Mouse (Mus musculus): ENCODE measurements around the gene Csf1. TPM values are rescaled to one million over a fixed set of nuclear protein-coding genes. Genes with fewer than 3 reads are reported as not detected.

The Csf1 gene
- polyA plus RNA-seq, 1 experiment from 2014 or later, result 14.7 TPM

DNA sequence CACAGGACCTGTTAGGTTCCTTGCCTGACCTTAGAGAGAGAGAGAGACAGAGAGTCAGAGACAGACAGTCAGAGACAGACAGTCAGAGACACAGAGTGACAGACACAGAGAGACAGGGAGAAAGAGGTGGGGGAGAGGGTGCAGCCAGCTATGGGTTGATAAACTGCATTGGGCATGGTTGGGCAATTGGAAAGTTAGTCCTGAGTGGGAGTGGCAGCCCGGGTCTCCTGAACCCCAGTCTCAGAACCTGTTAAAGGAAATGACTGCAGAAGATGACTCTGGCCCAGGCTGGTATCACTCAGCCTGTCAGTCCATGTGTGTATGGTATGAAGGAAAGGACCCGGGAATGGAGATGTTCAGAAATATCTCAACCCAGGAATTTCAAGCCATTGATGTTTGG lies 2.1 kb downstream of the Csf1 start:
- 39% methylated on average over 2 of the region's 2 CpGs for WGBS
- H3K36me3 ChIP-seq (ENCODE audit: control insufficient read depth, insufficient read depth, low read length), result peaks cover 10% of the 10 kb centered on the region
- DNase-seq (ENCODE audit: low spot score), result no peak
- TF ChIP-seq EP300 (optimal IDR thresholded peaks at IDR 0.05) (no peak), CTCF (IDR thresholded peaks at IDR 0.05; ENCODE audit: low read depth) (no peak)
- H3K4me1 ChIP-seq (replicated peaks; ENCODE audit: control insufficient read depth, insufficient read depth), result 0 out of 2 replicates have a peak, but pooled peaks cover 3% of the 10 kb centered on the region
- peak overlapping the region; percentile 89 for H3K4me2 ChIP-seq (replicated peaks; ENCODE audit: low read depth)
- H3K4me3 ChIP-seq (ENCODE audit: low read depth, low read length), result peak overlapping the region; percentile 77
- ATAC-seq (ENCODE audit: low FRiP score, low TSS enrichment), result no peak
- no peak overlapping the region for H3K27ac ChIP-seq (replicated peaks)
- no peaks in the 10 kb centered on the region for H3K9me3 ChIP-seq (ENCODE audit: control insufficient read depth, low read length)
- H3K9ac ChIP-seq (ENCODE audit: low read length), result peak overlapping the region; percentile 89; the same call in 1 of the 2 replicates
- H3K27me3 ChIP-seq (ENCODE audit: control insufficient read depth, insufficient read depth, low read length), result no peaks in the 10 kb centered on the region

- DNase-seq (ENCODE audit: low spot score) (no peak), ATAC-seq (ENCODE audit: low FRiP score, low TSS enrichment) (no peak)
- 82% methylated on average over 5 of the region's 5 CpGs for WGBS
- 0 out of 2 replicates have a peak, but pooled peaks cover 3% of the 10 kb centered on the region for H3K4me1 ChIP-seq (replicated peaks; ENCODE audit: control insufficient read depth, insufficient read depth)
- no peak for TF ChIP-seq CTCF (IDR thresholded peaks at IDR 0.05; ENCODE audit: low read depth)
- no peak for TF ChIP-seq EP300 (optimal IDR thresholded peaks at IDR 0.05)
- peak overlapping the region; percentile 89 for H3K4me2 ChIP-seq (replicated peaks; ENCODE audit: low read depth)
- peak overlapping the region; percentile 77 for H3K4me3 ChIP-seq (ENCODE audit: low read depth, low read length)
- H3K27ac ChIP-seq (replicated peaks), result no peak overlapping the region
- H3K9me3 ChIP-seq (ENCODE audit: control insufficient read depth, low read length), result no peaks in the 10 kb centered on the region
- no peaks in the 10 kb centered on the region for H3K27me3 ChIP-seq (ENCODE audit: control insufficient read depth, insufficient read depth, low read length)
- H3K36me3 ChIP-seq (ENCODE audit: control insufficient read depth, insufficient read depth, low read length), result peaks cover 10% of the 10 kb centered on the region
- H3K9ac ChIP-seq (ENCODE audit: low read length), result peak overlapping the region; percentile 89; the same call in 1 of the 2 replicates
Observed at GRCm38 (mm10) chr3:107757365-107758129, 2.7 kb downstream of the Csf1 start.

DNA sequence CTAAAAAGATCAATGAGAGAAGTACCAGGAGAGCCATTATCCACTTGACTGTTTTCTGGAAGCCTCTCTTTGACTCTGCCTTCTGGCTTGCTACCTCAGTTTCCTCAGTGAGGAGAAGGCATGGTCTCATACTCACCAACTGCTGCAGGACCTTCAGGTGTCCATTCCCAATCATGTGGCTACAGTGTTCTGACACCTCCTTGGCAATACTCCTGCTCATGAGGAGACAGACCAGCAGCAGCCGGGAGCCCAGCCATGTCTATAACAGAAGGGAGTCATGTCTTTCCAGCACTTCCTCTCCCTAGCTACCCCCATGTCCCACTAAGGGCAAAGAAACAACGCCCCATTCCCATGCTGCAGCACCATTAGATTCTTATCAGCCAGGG lies 3.8 kb downstream of the Csf1 start:
- Histone ChIP-seq H3K9me3 (ENCODE audit: control insufficient read depth, low read length) (no peaks in the 10 kb centered on the region), H3K4me1 (replicated peaks; ENCODE audit: control insufficient read depth, insufficient read depth) (0 out of 2 replicates have a peak, but pooled peaks cover 3% of the 10 kb centered on the region), H3K36me3 (ENCODE audit: control insufficient read depth, insufficient read depth, low read length) (peaks cover 10% of the 10 kb centered on the region), H3K9ac (ENCODE audit: low read length) (no peak overlapping the region), H3K27me3 (ENCODE audit: control insufficient read depth, insufficient read depth, low read length) (no peaks in the 10 kb centered on the region), H3K4me2 (replicated peaks; ENCODE audit: low read depth) (no peak overlapping the region), H3K27ac (replicated peaks) (no peak overlapping the region), H3K4me3 (ENCODE audit: low read depth, low read length) (no peak overlapping the region)
- WGBS, result 72% methylated on average over 2 of the region's 2 CpGs
- TF ChIP-seq CTCF (IDR thresholded peaks at IDR 0.05; ENCODE audit: low read depth) (no peak), EP300 (optimal IDR thresholded peaks at IDR 0.05) (no peak)
- ATAC-seq (ENCODE audit: low FRiP score, low TSS enrichment), result no peak
- DNase-seq (ENCODE audit: low spot score), result no peak

DNA sequence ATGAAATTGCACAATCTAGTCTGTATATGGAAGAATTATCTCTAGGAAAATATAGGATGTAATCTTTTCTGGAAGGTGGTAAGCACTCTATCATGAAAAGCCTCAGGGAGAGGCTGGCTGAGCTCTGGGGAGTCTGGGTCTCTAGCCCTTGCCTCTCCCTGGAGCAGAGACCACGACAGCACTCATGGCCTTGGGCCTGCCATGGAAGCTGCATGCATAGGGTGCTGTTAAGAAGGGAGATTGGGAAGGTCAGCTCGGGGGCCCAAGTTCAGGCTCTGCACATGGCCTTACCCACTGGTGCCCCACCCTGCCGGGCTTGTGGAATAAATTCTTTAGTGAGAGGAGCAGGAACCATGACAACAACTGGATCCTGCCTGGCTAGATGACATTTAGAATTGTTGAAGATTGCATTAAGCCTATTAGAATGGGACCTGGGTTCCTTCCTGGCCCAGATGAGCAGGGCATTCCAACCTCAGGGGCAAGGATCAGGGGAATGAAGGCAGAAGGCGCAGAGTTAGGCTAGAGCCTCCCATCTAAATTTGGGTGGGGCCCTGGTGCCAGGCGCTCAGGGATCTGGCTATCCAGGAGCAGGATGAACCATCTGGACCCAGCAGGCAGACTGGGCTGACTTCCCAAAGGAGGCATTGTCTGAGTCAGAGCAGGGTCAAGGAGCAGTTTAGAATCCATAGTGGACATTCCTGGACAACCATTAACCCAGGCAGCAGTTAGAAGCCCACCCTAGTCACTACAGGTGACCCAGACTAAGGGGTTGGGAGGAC lies 4.4 kb downstream of the Csf1 start:
- DNase-seq (ENCODE audit: low spot score) (no peak), ATAC-seq (ENCODE audit: low FRiP score, low TSS enrichment) (no peak)
- H3K9ac ChIP-seq (ENCODE audit: low read length), result no peak overlapping the region
- H3K4me1 ChIP-seq (replicated peaks; ENCODE audit: control insufficient read depth, insufficient read depth), result 0 out of 2 replicates have a peak, but pooled peaks cover 3% of the 10 kb centered on the region
- peaks cover 10% of the 10 kb centered on the region for H3K36me3 ChIP-seq (ENCODE audit: control insufficient read depth, insufficient read depth, low read length)
- H3K4me2 ChIP-seq (replicated peaks; ENCODE audit: low read depth), result no peak overlapping the region
- TF ChIP-seq EP300 (optimal IDR thresholded peaks at IDR 0.05) (no peak), CTCF (IDR thresholded peaks at IDR 0.05; ENCODE audit: low read depth) (no peak)
- no peak overlapping the region for H3K4me3 ChIP-seq (ENCODE audit: low read depth, low read length)
- no peak overlapping the region for H3K27ac ChIP-seq (replicated peaks)
- H3K27me3 ChIP-seq (ENCODE audit: control insufficient read depth, insufficient read depth, low read length), result no peaks in the 10 kb centered on the region
- WGBS, result 74% methylated on average over 5 of the region's 5 CpGs
- no peaks in the 10 kb centered on the region for H3K9me3 ChIP-seq (ENCODE audit: control insufficient read depth, low read length)

DNA sequence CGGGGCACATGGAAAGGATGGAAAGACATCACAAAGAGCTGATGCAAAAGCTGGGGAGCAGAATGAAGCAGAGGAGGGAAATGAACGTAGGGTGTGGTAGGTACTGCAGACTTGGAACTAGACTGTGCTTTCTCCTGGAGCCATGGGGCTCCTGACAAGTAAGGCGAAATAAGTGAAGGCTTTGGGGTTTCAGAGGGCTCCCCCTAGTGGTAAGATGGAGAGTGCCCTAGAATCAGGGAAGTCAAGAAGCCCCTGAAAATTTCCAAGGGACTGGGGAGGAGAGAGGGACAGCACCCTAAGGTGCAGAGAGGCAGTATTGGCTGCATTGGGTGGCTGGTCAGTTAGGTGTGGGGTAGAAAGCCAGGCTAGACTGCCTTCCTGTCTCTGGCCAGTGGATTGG lies 5.6 kb downstream of the Csf1 start:
- peaks cover 13% of the 10 kb centered on the region for H3K36me3 ChIP-seq (ENCODE audit: control insufficient read depth, insufficient read depth, low read length)
- 0 out of 2 replicates have a peak, but pooled peaks cover 3% of the 10 kb centered on the region for H3K4me1 ChIP-seq (replicated peaks; ENCODE audit: control insufficient read depth, insufficient read depth)
- H3K27ac ChIP-seq (replicated peaks), result no peak overlapping the region
- 45% methylated on average over 3 of the region's 3 CpGs for WGBS
- H3K27me3 ChIP-seq (ENCODE audit: control insufficient read depth, insufficient read depth, low read length), result no peaks in the 10 kb centered on the region
- no peak overlapping the region for H3K4me2 ChIP-seq (replicated peaks; ENCODE audit: low read depth)
- no peak; the same call in 1 of the 2 replicates for ATAC-seq (ENCODE audit: low FRiP score, low TSS enrichment)
- no peak overlapping the region for H3K4me3 ChIP-seq (ENCODE audit: low read depth, low read length)
- H3K9ac ChIP-seq (ENCODE audit: low read length), result no peak overlapping the region
- DNase-seq (ENCODE audit: low spot score), result peak; percentile 55
- TF ChIP-seq CTCF (IDR thresholded peaks at IDR 0.05; ENCODE audit: low read depth) (peak; percentile 85), EP300 (optimal IDR thresholded peaks at IDR 0.05) (no peak)
- no peaks in the 10 kb centered on the region for H3K9me3 ChIP-seq (ENCODE audit: control insufficient read depth, low read length)
